Mouse (Mus musculus): ENCODE results near the gene Ugt1a2.
"Not testable (repeated sequence)": the region's sequence is repeated elsewhere in the genome, so short reads cannot be mapped to it uniquely, and the experiment has no call there.

Gene Ugt1a2

GRCm38 (mm10) chr1:88200456-88200855 lies at the start of gene Ugt1a2:
Gene Ugt1a2 (plus strand): TSS chr1:88200601.
- DNase-seq (ENCODE audit: low spot score in 2 of 2), result no peak

- DNase-seq (ENCODE audit: low spot score in 2 of 2), result no peak
Measured at GRCm38 (mm10) chr1:88158430-88158829, 42.0 kb upstream of the Ugt1a2 start.

- no peak for DNase-seq (ENCODE audit: low spot score in 2 of 2)
Measured at GRCm38 (mm10) chr1:88165711-88166110, 34.7 kb upstream of the Ugt1a2 start, which contains the start of gene Ugt1a5. Gene Ugt1a5 (plus strand): TSS chr1:88166012.

- DNase-seq (ENCODE audit: low spot score in 2 of 2), result not testable (repeated sequence)
Measured at GRCm38 (mm10) chr1:88172190-88172589, 28.2 kb upstream of the Ugt1a2 start.

- no peak for DNase-seq (ENCODE audit: low spot score in 2 of 2)
Measured at GRCm38 (mm10) chr1:88179657-88180056, 20.7 kb upstream of the Ugt1a2 start.

- DNase-seq (ENCODE audit: low spot score in 2 of 2), result no peak
Measured at GRCm38 (mm10) chr1:88186325-88186935, 14.0 kb upstream of the Ugt1a2 start.

GRCm38 (mm10) chr1:88192136-88192535 lies 8.3 kb upstream of the Ugt1a2 start:
- DNase-seq (ENCODE audit: low spot score in 2 of 2), result no peak

GRCm38 (mm10) chr1:88195687-88196086 lies 4.7 kb upstream of the Ugt1a2 start:
- no peak for DNase-seq (ENCODE audit: low spot score in 2 of 2)

GRCm38 (mm10) chr1:88197443-88197842 lies 3.0 kb upstream of the Ugt1a2 start:
- no peak for DNase-seq (ENCODE audit: low spot score in 2 of 2)

- no peak for DNase-seq (ENCODE audit: low spot score in 2 of 2)
Measured at GRCm38 (mm10) chr1:88199996-88200395, 405 bp upstream of the Ugt1a2 start.

- DNase-seq (ENCODE audit: low spot score in 2 of 2), result peak; percentile 71
Measured at GRCm38 (mm10) chr1:88205294-88205922, 5.0 kb downstream of the Ugt1a2 start, which contains the start of gene Dnajb3. Gene Dnajb3 (minus strand): TSS chr1:88205782.

- peak in 1 of 2 experiments; percentile 28 for DNase-seq (ENCODE audit: low spot score in 2 of 2)
Measured at GRCm38 (mm10) chr1:88206843-88207479, 6.6 kb downstream of the Ugt1a2 start.

- DNase-seq (ENCODE audit: low spot score in 2 of 2), result peak; percentile 24 to 72
Measured at GRCm38 (mm10) chr1:88211812-88212211, 11.4 kb downstream of the Ugt1a2 start, which contains the start of gene Ugt1a1. Gene Ugt1a1 (plus strand): TSS chr1:88211959.

- DNase-seq (ENCODE audit: low spot score in 2 of 2), result peak; percentile 23 to 80
Measured at GRCm38 (mm10) chr1:88212341-88213045, 12.1 kb downstream of the Ugt1a2 start.

GRCm38 (mm10) chr1:88213061-88213460 lies 12.7 kb downstream of the Ugt1a2 start:
- peak in 1 of 2 experiments; percentile 42 for DNase-seq (ENCODE audit: low spot score in 2 of 2)

GRCm38 (mm10) chr1:88213766-88214461 lies 13.5 kb downstream of the Ugt1a2 start:
- DNase-seq (ENCODE audit: low spot score in 2 of 2), result peak; percentile 41 to 75

- DNase-seq (ENCODE audit: low spot score in 2 of 2), result no peak
Measured at GRCm38 (mm10) chr1:88214462-88214952, 14.1 kb downstream of the Ugt1a2 start.

- DNase-seq (ENCODE audit: low spot score in 2 of 2), result peak in 1 of 2 experiments; percentile 64
Measured at GRCm38 (mm10) chr1:88215466-88216380, 15.3 kb downstream of the Ugt1a2 start.

GRCm38 (mm10) chr1:88216551-88216950 lies 16.1 kb downstream of the Ugt1a2 start:
- peak in 1 of 2 experiments; percentile 62 for DNase-seq (ENCODE audit: low spot score in 2 of 2)

- peak in 1 of 2 experiments; percentile 78 for DNase-seq (ENCODE audit: low spot score in 2 of 2)
Measured at GRCm38 (mm10) chr1:88217144-88217543, 16.7 kb downstream of the Ugt1a2 start.

Data from urinary bladder, postnatal 4 days (tissue).